Mouse (Mus musculus) hindbrain, embryonic 15.5 days (tissue): Measurements from ENCODE around the gene Gigyf1. TPM values are rescaled to one million over a fixed set of nuclear protein-coding genes. Genes with fewer than 3 reads are reported as not detected.

Experiments used
- ATAC-seq: fragments of 200-750 bp; cut with Nextera tagmentation; 2 replicates; pipeline ENCODE4 v1.8.0; 2017; ENCODE audit warnings: low read depth, moderate number of reproducible peaks, moderate TSS enrichment; ENCODE audit not compliant: low FRiP score
- H3K27ac ChIP-seq: fragments of 300-500 bp; sonication (generic); replicated peaks from 2 replicates; pipeline ENCODE4 v1.5.1; 2015; ENCODE audit warnings: mild to moderate bottlenecking, inconsistent platforms
- H3K27me3 ChIP-seq: fragments of 300-500 bp; sonication (generic); 2 replicates; pipeline ENCODE4 v1.6.1; 2015; ENCODE audit warnings: control low read depth, inconsistent platforms
- H3K36me3 ChIP-seq: fragments of 300-500 bp; sonication (generic); 2 replicates; pipeline ENCODE4 v1.6.1; 2015; ENCODE audit warnings: control low read depth, inconsistent platforms
- H3K4me1 ChIP-seq: fragments of 300-500 bp; sonication (generic); replicated peaks from 2 replicates; pipeline ENCODE4 v1.6.1; 2015; ENCODE audit warnings: control low read depth, inconsistent platforms
- H3K4me2 ChIP-seq: fragments of 300-500 bp; sonication (generic); 2 replicates; pipeline ENCODE4 v1.6.1; 2015; ENCODE audit warnings: moderate library complexity, mild to moderate bottlenecking, inconsistent platforms
- H3K4me3 ChIP-seq: fragments of 300-500 bp; sonication (generic); 2 replicates; pipeline ENCODE4 v1.5.1; 2015; ENCODE audit warnings: mild to moderate bottlenecking, inconsistent platforms
- H3K9ac ChIP-seq: fragments of 300-500 bp; sonication (generic); 2 replicates; pipeline ENCODE4 v1.6.1; 2015; ENCODE audit warnings: inconsistent platforms
- H3K9me3 ChIP-seq: fragments of 300-500 bp; sonication (generic); 2 replicates; pipeline ENCODE4 v1.6.1; 2016; ENCODE audit warnings: control low read depth, inconsistent platforms
- WGBS: fragments of 180-500 bp; shearing (Covaris S2); methylation state at CpG from one replicate; pipeline ENCODE4 v1.1.7; 2015; 5-methylcytosine and 5-hydroxymethylcytosine counted together
- microRNA-seq: library from miRNA; unstranded; fragments of <30 nt; microRNA quantifications from one replicate; pipeline ENCODE4, GENCODE M21; 2016
- polyA plus RNA-seq: library from polyadenylated mRNA; unstranded; fragments of >200 nt; fragmentation: Nextera tagmentation; extraction: Ambion mirVana; gene quantifications from 2 replicates; pipeline ENCODE4 v1.2.1, GENCODE M21; 2015

Gene Gigyf1
- polyA plus RNA-seq, 1 experiment from 2014 or later, result 18.4 TPM

- WGBS, result 37% methylated on average over 9 of the region's 9 CpGs
- no peak for ATAC-seq
- no peak within 1 kb of the TSS for H3K27ac ChIP-seq
Measured at GRCm38 (mm10) chr5:137569665-137570064, 51.3 kb downstream of the Gigyf1 start, which contains the start of gene Tfr2. Gene Tfr2 (plus strand): TSS chr5:137569840.

GRCm38 (mm10) chr5:137570181-137570580, 51.8 kb downstream of the Gigyf1 start:
- Histone ChIP-seq H3K27ac (no peak overlapping the region), H3K4me2 (no peak overlapping the region), H3K9me3 (no peaks in the 10 kb centered on the region), H3K4me3 (no peak overlapping the region), H3K27me3 (no peaks in the 10 kb centered on the region), H3K4me1 (peaks cover 4% of the 10 kb centered on the region; the same call in 1 of the 2 replicates), H3K36me3 (peaks cover 7% of the 10 kb centered on the region), H3K9ac (no peak overlapping the region)
- 52% methylated on average over 7 of the region's 7 CpGs for WGBS
- ATAC-seq, result no peak

More at GRCm38 (mm10) chr5:137569665-137570064, 51.3 kb downstream of the Gigyf1 start, which contains the start of gene Tfr2:
- Histone ChIP-seq H3K9me3 (no peaks in the 10 kb centered on the region), H3K36me3 (peaks cover 7% of the 10 kb centered on the region), H3K4me3 (no peak within 1 kb of the TSS), H3K4me1 (peaks cover 2% of the 10 kb centered on the region; the same call in 1 of the 2 replicates), H3K27me3 (no peaks in the 10 kb centered on the region), H3K9ac (no peak within 1 kb of the TSS), H3K4me2 (no peak within 1 kb of the TSS)

- Histone ChIP-seq H3K9ac (no peak overlapping the region), H3K4me1 (peaks cover 4% of the 10 kb centered on the region; the same call in 1 of the 2 replicates), H3K4me3 (no peak overlapping the region), H3K27ac (no peak overlapping the region), H3K4me2 (no peak overlapping the region), H3K27me3 (no peaks in the 10 kb centered on the region), H3K36me3 (peaks cover 7% of the 10 kb centered on the region), H3K9me3 (no peaks in the 10 kb centered on the region)
- 0 out of 2 replicates have a peak, but pooled peaks have one; percentile 19 for ATAC-seq
- 82% methylated on average over 17 of the region's 17 CpGs for WGBS
Measured at GRCm38 (mm10) chr5:137570691-137571586, 52.6 kb downstream of the Gigyf1 start.

DNA sequence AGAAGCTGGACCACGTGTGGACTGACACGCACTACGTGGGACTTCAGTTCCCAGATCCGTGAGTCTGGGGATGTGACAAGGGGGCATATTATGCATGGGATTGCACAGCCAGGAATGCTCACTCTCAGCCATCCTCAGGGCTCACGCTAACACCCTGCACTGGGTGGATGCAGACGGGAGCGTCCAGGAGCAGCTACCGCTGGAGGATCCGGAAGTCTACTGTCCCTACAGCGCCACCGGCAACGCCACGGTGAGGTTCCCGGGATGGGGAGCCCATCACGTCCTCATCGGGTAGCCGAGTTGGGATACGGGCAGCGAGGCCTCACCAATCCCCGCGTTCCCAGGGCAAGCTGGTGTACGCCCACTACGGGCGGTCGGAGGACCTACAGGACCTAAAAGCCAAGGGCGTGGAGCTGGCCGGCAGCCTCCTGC, 56.1 kb downstream of the Gigyf1 start:
- Histone ChIP-seq H3K4me2 (peak overlapping the region; percentile 54), H3K4me1 (peaks cover 4% of the 10 kb centered on the region; the same call in 1 of the 2 replicates), H3K9ac (peak overlapping the region; percentile 30; the same call in 1 of the 2 replicates), H3K9me3 (no peaks in the 10 kb centered on the region), H3K36me3 (no peaks in the 10 kb centered on the region), H3K27me3 (no peaks in the 10 kb centered on the region), H3K4me3 (peak overlapping the region; percentile 28), H3K27ac (no peak overlapping the region)
- ATAC-seq, result no peak; the same call in 1 of the 2 replicates
- WGBS, result 6% methylated on average over 27 of the region's 27 CpGs

Small RNAs within 50 kb of the gene (microRNA-seq; reads per million reads assigned to microRNA genes)
- gene Mir6418, result 1.1 reads per million

Other genes with a start within 250 kb of the Gigyf1 start
- 68.4 and 69.9 TPM in 2 replicates for gene Ache, start 231.0 kb upstream of the Gigyf1 start, polyA plus RNA-seq
- 20.1 and 24.0 TPM in 2 replicates for gene Ufsp1, start 223.9 kb upstream of the Gigyf1 start, polyA plus RNA-seq
- gene Srrt, start 210.9 kb upstream of the Gigyf1 start, polyA plus RNA-seq, result 100 and 103 TPM in 2 replicates
- 17.3 TPM in 2 replicates for gene Trip6, start 204.1 kb upstream of the Gigyf1 start, polyA plus RNA-seq
- gene Slc12a9, start 185.0 kb upstream of the Gigyf1 start, polyA plus RNA-seq, result 24.6 and 26.8 TPM in 2 replicates
- 8.2 and 8.4 TPM in 2 replicates for gene Ephb4, start 168.4 kb upstream of the Gigyf1 start, polyA plus RNA-seq
- 0.18 TPM in 2 replicates for gene Zan, start 41.5 kb upstream of the Gigyf1 start, polyA plus RNA-seq
- 81.0 and 81.8 TPM in 2 replicates for gene Pop7, start 16.0 kb upstream of the Gigyf1 start, polyA plus RNA-seq
- gene Epo, start 14.7 kb downstream of the Gigyf1 start, polyA plus RNA-seq, result not detected in 2 replicates
- 516 and 544 TPM in 2 replicates for gene Gnb2, start 15.0 kb downstream of the Gigyf1 start, polyA plus RNA-seq
- gene Actl6b, start 35.0 kb downstream of the Gigyf1 start, polyA plus RNA-seq, result 251 and 285 TPM in 2 replicates
- 6.1 and 6.4 TPM in 2 replicates for gene Tfr2, start 51.3 kb downstream of the Gigyf1 start, polyA plus RNA-seq
- gene Mospd3, start 82.5 kb downstream of the Gigyf1 start, polyA plus RNA-seq, result 59.7 and 73.5 TPM in 2 replicates
- 16.6 and 19.4 TPM in 2 replicates for gene Pcolce, start 95.2 kb downstream of the Gigyf1 start, polyA plus RNA-seq
- 0.12 and 0.31 TPM in 2 replicates for gene Fbxo24, start 110.5 kb downstream of the Gigyf1 start, polyA plus RNA-seq
- gene Lrch4, start 110.6 kb downstream of the Gigyf1 start, polyA plus RNA-seq, result 17.2 and 18.2 TPM in 2 replicates
- 7.4 and 9.2 TPM in 2 replicates for gene Gm20605, start 110.6 kb downstream of the Gigyf1 start, polyA plus RNA-seq
- 5.5 and 6.1 TPM in 2 replicates for gene Sap25, start 122.8 kb downstream of the Gigyf1 start, polyA plus RNA-seq
- gene Irs3, start 127.2 kb downstream of the Gigyf1 start, polyA plus RNA-seq, result 0.09 and 0.12 TPM in 2 replicates
- gene Agfg2, start 166.2 kb downstream of the Gigyf1 start, polyA plus RNA-seq, result 20.2 and 20.3 TPM in 2 replicates
- gene Nyap1, start 223.1 kb downstream of the Gigyf1 start, polyA plus RNA-seq, result 44.1 and 48.5 TPM in 2 replicates
- gene Tsc22d4, start 227.2 kb downstream of the Gigyf1 start, polyA plus RNA-seq, result 84.5 and 88.6 TPM in 2 replicates